Mouse (Mus musculus) thymus, postnatal 14 days (tissue): Measurements from ENCODE around the gene Nek2.

Experiments used
- DNase-seq: peaks from one replicate; pipeline ENCODE4 v3.0.0; 2021

Nek2 gene

DNA sequence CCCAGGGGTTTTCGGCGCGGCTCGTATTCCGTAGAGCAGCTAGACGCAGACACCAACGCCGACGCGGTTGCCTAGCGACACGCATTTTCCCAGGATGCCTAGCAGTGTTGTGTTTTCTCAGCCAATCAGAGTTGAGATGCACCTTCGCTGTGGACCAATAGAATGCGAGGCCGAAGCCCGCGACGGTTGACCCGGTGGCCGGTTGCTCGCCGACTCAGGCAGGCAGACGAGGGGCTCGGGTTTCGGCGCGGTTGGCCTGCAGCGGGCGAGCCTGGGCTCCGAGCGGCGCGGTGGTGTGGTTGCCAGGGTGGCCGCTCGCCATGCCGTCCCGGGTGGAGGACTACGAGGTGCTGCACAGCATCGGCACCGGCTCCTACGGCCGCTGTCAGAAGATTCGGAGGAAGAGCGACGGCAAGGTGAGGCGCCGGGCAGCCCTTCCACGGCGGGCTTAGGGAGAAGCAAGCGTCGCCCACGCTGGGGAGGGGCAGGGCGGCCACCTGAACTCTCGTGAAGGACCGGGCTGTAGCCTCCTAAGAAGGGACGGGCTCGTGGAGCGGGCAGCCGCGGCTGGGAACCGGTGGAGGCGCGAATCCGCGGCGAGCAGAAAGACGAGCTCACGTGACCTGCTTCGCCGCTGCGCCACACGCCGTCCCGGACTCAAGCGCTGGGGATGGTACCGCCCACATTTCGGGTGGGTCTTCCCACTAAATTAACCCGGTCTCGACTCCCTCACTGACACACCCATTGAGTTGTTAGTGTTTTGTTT lies at the start of gene Nek2:
Gene Nek2 (plus strand): TSS at position 119 of the 766 bp plus-strand sequence.
- peak; percentile 94 for DNase-seq

DNA sequence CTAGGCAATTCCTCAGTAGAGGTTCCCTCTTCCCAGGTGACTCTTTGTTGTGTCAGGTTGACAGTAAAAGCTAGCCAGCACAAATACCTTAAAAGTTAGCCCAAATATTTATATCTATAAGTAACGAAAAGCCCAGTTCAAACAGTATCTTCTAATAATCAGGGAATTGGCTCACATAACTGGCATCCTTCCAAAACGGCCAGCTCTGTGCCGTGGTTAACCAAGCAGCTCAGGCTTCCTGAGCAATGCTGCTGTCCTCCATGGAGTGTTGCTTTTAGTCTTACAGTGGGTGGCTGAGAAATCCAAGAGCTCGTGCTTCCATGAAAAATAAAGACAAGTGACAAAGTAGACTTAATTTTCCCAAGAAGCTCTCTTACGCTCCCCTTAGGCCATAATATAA lies 47.1 kb upstream of the Nek2 start:
- DNase-seq, result no peak

- DNase-seq, result no peak
Observed at GRCm38 (mm10) chr1:191775116-191775515, 46.1 kb upstream of the Nek2 start.

DNA sequence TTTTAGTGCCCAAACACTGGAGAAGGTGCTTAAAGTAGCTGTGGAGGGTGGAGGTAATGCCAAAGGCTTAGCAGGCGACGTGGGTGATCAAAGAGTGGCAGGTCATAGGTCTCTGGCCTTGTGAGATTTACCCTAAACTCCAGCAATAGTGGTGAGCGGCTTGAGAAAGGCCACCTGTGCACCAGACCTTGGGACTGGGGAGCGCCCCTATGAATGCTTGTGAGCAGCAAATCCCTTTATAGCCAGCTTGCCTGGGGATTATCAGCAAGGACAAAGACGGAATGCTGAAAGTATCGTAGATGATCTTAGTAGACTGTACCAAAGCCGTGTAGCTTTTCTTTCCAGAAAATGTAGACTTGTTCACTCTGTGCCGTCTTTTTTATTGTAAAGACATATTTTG lies 43.7 kb upstream of the Nek2 start:
- DNase-seq, result no peak

DNA sequence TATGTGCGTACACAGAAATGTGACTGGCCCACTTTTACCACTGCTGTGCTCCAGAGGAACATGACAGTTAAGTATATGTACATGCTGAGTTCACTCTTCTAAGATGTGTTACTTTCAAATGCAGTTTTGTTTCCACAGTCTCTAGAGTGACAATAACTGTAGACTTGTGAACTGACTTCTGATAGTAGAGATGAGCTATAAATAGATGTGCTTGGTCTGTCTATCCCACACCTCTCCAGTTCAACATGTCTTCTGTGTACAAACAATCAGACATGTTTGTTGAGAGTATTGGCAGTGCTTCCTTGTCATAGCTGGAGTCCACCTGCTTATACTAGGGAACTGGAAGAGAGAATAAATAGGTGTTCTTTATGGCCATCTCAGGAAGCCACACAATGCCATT lies 40.8 kb upstream of the Nek2 start:
- no peak for DNase-seq

- no peak for DNase-seq
Observed at GRCm38 (mm10) chr1:191785108-191785507, 36.1 kb upstream of the Nek2 start.

DNA sequence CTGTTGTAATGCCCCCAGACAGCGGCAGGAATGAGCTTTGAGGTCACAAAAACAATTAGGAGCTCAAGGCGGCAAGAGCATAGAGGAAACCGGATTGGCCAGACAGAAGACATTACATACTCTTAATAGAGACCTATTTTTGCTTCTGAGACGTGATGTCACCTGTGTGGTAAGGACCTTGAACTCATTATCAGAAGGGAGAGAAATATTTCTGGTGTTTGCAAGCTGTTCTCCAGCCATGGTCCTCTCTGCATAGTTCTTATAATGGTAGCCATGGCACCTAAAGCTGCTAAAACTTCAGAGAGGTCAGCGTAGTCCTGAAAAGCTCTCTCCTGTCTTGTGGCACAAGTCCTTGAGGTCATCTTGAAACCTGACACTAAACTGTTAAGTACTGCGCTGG lies 35.0 kb upstream of the Nek2 start:
- DNase-seq, result no peak

GRCm38 (mm10) chr1:191787379-191787778 lies 33.9 kb upstream of the Nek2 start:
- DNase-seq, result no peak

DNA sequence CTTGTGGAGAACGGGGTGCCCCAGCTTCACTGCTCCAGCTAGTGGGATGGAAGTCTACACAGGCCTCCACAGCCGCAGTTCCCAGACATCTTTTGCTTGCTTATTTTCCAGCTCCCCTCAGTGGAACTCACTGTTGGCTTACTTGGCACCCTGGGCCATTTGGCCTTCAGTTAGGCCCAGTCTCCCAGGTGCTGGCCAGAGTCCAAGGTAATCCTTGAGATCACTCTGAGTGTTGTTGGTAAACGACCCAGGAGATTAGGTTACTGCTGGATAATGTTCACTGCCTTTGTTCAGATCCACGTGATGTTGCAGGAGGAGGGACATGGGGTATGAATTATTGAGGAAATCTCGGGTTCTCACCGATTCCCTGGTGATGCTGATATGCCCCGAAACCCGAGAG lies 28.3 kb upstream of the Nek2 start:
- no peak for DNase-seq

DNA sequence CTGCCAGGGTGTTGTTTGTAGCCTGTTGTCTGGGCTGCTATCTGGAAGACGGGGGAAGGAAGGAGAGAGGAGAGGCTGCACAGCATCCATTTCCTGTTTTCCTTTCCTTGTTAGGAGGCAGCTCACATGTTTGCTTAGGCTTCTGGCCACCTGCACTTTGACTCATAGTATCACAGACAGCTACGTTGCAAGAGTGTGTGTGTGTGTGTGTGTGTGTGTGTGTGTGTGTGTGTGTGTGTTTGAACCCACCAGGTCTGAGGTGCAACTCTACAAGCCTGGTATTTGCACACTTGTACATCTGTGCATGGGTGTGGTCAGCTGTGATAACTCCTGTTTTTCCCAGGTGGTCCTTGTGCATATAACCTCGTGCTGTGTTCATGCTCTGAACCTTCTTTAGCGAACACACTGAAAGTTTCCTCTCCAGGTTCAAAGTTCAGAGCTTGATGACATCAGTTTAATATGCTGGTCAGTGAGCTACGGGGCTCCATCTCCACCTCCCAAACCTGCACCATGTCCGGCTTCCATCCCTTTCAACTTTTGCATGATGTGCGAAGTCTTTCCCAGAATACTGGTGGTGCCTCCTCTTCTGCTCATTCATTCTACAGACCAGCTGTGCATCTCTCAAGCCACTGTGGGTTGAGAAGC lies 27.2 kb upstream of the Nek2 start:
- no peak for DNase-seq

DNA sequence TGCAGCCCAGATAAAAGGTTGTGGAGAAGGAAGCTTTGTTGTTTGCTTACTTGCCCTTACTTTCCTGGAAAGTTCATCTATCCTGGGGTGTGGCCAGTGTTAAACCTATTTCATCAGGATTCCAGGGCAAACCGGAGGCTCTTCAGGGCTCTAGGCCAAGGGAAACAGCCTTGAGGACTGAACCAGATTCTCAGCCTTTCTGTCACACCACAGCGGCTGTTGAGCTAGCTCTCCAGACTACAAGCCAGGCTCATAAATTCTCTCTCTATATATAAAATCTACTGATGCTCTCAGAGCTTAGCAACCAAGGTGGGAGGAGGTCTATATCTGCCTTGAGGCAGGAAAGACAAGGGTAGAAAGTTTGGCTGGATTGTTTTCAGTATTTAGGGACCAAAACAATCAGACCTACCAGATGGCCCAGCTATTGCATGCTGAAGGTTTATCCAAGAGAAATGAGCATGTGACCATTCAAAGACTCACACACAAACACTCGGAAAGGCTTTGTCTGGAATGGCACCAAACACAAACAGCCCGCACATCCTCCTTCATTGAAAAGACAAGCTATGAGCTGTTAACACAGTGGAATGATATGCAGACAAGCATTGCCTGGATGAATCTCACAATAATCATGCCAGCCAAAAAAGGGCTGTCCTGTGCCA lies 24.9 kb upstream of the Nek2 start:
- no peak for DNase-seq

DNA sequence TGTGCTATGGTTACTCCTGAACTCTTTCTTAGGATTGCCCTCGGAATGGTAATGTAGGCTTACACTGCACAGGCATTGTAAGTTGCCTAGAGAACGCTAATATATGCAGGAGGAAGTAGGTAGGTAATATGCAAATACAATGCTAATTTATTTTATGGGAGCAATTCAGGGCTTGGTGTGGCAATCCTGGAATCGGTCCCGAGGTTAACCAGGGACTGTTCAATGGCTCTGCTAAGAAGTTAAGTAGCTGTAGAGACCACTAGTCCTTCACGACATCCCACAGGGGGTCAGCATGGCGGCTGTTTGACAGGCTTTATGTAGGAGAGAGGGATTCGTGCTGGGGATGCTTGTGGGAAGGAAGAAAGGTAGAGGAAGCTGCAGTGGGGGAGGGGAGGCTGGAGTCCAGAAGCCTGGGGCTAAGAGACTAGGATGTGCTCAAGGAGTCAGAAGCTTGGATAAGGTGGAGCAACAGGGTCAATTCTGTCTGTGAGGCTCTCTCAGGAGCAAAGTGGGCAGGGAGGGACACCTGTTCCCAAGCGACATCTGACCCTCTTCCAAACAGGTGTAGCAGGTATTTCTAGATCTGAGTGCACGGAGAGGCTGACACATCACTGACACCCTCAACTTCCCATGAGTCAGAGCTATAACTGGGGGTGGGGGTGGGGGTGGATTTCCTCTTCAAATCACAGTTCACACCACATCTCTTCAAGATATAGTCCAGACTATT lies 19.0 kb upstream of the Nek2 start:
- DNase-seq, result no peak

DNA sequence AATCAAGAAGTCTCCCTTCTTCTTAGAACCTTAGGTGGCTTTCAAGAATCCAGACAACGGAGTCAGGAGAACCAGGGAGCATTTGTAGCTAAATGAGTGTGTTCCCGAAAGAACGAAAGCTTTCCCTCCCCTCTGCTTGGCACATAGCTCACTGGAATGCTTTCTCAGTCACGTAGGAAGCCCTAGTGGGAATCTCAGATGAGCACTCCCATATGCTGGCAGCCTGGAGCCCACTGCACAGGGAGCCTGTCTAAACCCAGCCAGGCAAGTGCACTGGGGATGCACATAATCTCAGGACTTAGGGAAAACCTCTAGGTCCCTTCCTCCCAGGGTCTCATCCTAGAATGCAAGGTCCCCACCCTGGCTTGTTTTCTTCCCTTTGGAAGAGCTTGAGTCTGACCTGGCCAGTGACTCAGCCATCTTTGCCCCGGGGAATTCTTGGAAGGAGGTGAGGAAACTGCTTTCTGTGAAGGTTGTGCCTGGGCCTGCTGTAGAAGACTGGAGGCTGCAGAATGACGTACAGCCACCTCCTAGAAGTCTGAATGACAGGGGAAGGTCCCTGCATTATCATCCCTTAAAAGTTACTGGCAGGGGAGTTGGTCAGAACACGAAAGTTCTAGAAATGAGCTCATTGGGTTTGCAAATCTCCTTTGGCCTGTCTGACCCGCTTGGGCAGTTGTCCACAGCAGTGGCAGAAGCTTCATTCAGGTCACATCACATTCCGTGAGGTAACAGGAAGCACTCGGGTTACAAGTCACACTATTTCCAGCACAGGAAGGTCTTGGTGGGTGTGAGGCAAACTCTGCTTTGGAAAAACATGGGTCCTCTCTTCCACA lies 18.2 kb upstream of the Nek2 start:
- no peak for DNase-seq

GRCm38 (mm10) chr1:191804747-191805146 lies 16.5 kb upstream of the Nek2 start:
- no peak for DNase-seq

DNA sequence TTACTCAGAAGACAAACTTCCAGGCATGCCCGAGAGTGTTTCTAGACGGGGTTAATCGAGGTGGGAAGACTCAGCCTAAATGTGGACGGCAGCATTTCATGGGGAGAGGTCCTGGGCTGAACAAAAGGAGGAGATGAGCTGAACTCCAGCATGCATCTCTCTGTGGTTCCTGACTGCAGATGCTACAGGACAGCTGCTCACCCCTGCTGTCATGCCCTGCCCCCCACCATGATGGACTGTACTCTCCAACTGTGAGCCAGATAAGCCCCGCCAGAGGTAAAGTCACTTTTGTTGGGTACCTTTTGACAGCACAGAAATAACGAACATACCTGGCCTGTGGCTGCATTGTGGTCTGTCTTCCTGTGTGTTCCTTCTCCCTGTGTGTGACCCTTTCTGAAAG lies 15.5 kb upstream of the Nek2 start:
- no peak for DNase-seq

DNA sequence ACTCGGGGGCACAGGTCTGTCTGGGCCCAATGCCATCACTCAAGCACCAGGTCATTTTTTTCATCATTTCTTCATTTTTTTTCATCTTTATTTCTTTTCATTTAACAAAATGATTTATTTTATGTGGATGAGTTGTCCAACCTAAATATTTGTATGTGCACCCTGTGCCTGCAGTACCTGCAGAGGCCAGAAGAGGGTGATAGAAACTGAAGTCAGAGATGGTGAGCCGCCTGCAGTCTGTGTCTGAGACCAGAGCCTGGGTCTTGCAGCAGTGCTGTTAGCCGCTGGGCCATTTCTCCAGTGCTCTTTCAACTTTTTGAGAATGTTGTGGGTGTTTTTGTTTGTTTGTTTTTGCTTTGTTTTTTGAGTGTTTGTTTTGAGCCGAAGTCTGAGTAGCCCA lies 14.5 kb upstream of the Nek2 start:
- DNase-seq, result no peak

GRCm38 (mm10) chr1:191807979-191808378 lies 13.3 kb upstream of the Nek2 start:
- no peak for DNase-seq

GRCm38 (mm10) chr1:191808688-191809223 lies 12.5 kb upstream of the Nek2 start:
- no peak for DNase-seq

DNA sequence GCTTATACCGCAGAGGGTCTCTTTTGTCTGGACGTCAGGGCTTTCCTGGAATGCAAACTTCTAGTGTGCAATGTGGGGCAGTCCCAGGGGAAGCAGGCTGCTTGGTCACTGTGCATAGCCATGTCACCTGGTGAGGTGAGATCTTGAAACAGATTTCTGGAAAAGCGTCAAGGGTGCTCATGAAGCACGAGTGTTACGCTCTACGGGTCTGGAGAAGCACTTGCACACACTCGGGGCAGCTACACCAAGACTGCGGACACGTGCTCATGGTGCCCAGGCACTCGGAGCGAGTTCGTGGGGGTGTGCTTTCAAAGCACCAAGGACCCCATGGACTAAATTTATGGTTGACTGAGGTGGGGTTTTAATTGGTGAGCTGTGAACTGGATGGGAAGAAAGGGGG lies 9.5 kb upstream of the Nek2 start:
- no peak for DNase-seq

GRCm38 (mm10) chr1:191812949-191813691 lies 8.1 kb upstream of the Nek2 start:
- DNase-seq, result no peak

GRCm38 (mm10) chr1:191814240-191814639 lies 7.0 kb upstream of the Nek2 start:
- DNase-seq, result no peak

- no peak for DNase-seq
Observed at GRCm38 (mm10) chr1:191814935-191815334, 6.3 kb upstream of the Nek2 start.
